Mouse (Mus musculus) embryonic facial prominence, embryonic 15.5 days (tissue): ENCODE data around the gene Akr1b3. TPM values are rescaled to one million over a fixed set of nuclear protein-coding genes. Genes with fewer than 3 reads are reported as not detected.

Source experiments
- ATAC-seq: fragments of 200-750 bp; cut with Nextera tagmentation; 2 replicates; pipeline ENCODE4 v1.8.0; 2017; ENCODE audit warnings: low read depth, moderate TSS enrichment; ENCODE audit not compliant: insufficient number of reproducible peaks, low FRiP score, low TSS enrichment
- H3K27ac ChIP-seq: fragments of 300-500 bp; sonication (generic); replicated peaks from 2 replicates; pipeline ENCODE4 v1.5.1; 2015; ENCODE audit warnings: mild to moderate bottlenecking, inconsistent platforms
- H3K27me3 ChIP-seq: fragments of 300-500 bp; sonication (generic); 2 replicates; pipeline ENCODE4 v1.6.1; 2015; ENCODE audit warnings: inconsistent platforms
- H3K36me3 ChIP-seq: fragments of 300-500 bp; sonication (generic); 2 replicates; pipeline ENCODE4 v1.6.1; 2015; ENCODE audit warnings: mild to moderate bottlenecking, inconsistent platforms
- H3K4me1 ChIP-seq: fragments of 300-500 bp; sonication (generic); 2 replicates; pipeline ENCODE4 v1.6.1; 2015; ENCODE audit warnings: inconsistent platforms
- H3K4me2 ChIP-seq: fragments of 300-500 bp; sonication (generic); replicated peaks from 2 replicates; pipeline ENCODE4 v1.6.1; 2015; ENCODE audit warnings: mild to moderate bottlenecking, inconsistent platforms
- H3K4me3 ChIP-seq: fragments of 300-500 bp; sonication (generic); replicated peaks from 2 replicates; pipeline ENCODE4 v1.5.1; 2015; ENCODE audit warnings: mild to moderate bottlenecking, inconsistent platforms
- H3K9ac ChIP-seq: fragments of 300-500 bp; sonication (generic); 2 replicates; pipeline ENCODE4 v1.6.1; 2015; ENCODE audit warnings: inconsistent platforms
- H3K9me3 ChIP-seq: fragments of 300-500 bp; sonication (generic); replicated peaks from 2 replicates; pipeline ENCODE4 v1.6.1; 2016; ENCODE audit warnings: inconsistent platforms
- WGBS: fragments of 180-500 bp; shearing (Covaris S2); methylation state at CpG from one replicate; pipeline ENCODE4 v1.1.7; 2015; 5-methylcytosine and 5-hydroxymethylcytosine counted together
- polyA plus RNA-seq: library from polyadenylated mRNA; unstranded; fragments of >200 nt; fragmentation: Nextera tagmentation; extraction: Ambion mirVana; gene quantifications from 2 replicates; pipeline ENCODE4 v1.2.1, GENCODE M21; 2015

Akr1b3 gene
- polyA plus RNA-seq, 1 experiment from 2014 or later: 156 TPM

- Histone ChIP-seq H3K4me2 (peak overlapping the region; percentile 10), H3K4me1 (no peaks in the 10 kb centered on the region), H3K9me3 (no peaks in the 10 kb centered on the region), H3K4me3 (no peak overlapping the region), H3K9ac (no peak overlapping the region), H3K27ac (no peak overlapping the region), H3K36me3 (no peaks in the 10 kb centered on the region), H3K27me3 (no peaks in the 10 kb centered on the region)
- peak; percentile 15; the same call in 1 of the 2 replicates for ATAC-seq
- WGBS: 45% methylated on average over 11 of the region's 11 CpGs
These were observed 24.9 kb downstream of the Akr1b3 start for GRCm38 (mm10) chr6:34292196-34292881.

GRCm38 (mm10) chr6:34290681-34291080, 26.6 kb downstream of the Akr1b3 start:
- H3K27me3 ChIP-seq: no peaks in the 10 kb centered on the region
- no peak overlapping the region for H3K9ac ChIP-seq
- H3K4me2 ChIP-seq: no peak overlapping the region
- no peaks in the 10 kb centered on the region for H3K4me1 ChIP-seq
- H3K27ac ChIP-seq: no peak overlapping the region
- H3K36me3 ChIP-seq: no peaks in the 10 kb centered on the region
- H3K9me3 ChIP-seq: no peaks in the 10 kb centered on the region
- H3K4me3 ChIP-seq: no peak overlapping the region
- ATAC-seq: no peak
- WGBS: 84% methylated on average over 8 of the region's 8 CpGs

- 91% methylated on average over 17 of the region's 17 CpGs for WGBS
- no peaks in the 10 kb centered on the region for H3K36me3 ChIP-seq
- no peak for ATAC-seq
- no peaks in the 10 kb centered on the region for H3K9me3 ChIP-seq
- H3K4me1 ChIP-seq: no peaks in the 10 kb centered on the region
- H3K27me3 ChIP-seq: no peaks in the 10 kb centered on the region
- H3K27ac ChIP-seq: no peak overlapping the region
- H3K4me3 ChIP-seq: no peak overlapping the region
- H3K9ac ChIP-seq: no peak overlapping the region
- no peak overlapping the region for H3K4me2 ChIP-seq
These were observed 27.2 kb downstream of the Akr1b3 start for GRCm38 (mm10) chr6:34290091-34290490.

- Histone ChIP-seq H3K9ac (no peak overlapping the region), H3K4me3 (no peak overlapping the region), H3K27ac (no peak overlapping the region), H3K36me3 (no peaks in the 10 kb centered on the region), H3K4me2 (no peak overlapping the region), H3K9me3 (no peaks in the 10 kb centered on the region), H3K4me1 (no peaks in the 10 kb centered on the region), H3K27me3 (no peaks in the 10 kb centered on the region)
- no peak for ATAC-seq
- WGBS: 83% methylated on average over 10 of the region's 10 CpGs
These were observed 29.2 kb downstream of the Akr1b3 start for GRCm38 (mm10) chr6:34288098-34288497.

- Histone ChIP-seq H3K9ac (no peak overlapping the region), H3K27ac (no peak overlapping the region)
- WGBS: 42% methylated on average over 3 of the region's 3 CpGs
These were observed 30.4 kb downstream of the Akr1b3 start for GRCm38 (mm10) chr6:34286841-34287240.

GRCm38 (mm10) chr6:34278385-34278784, 38.9 kb downstream of the Akr1b3 start:
- H3K9ac ChIP-seq: no peak overlapping the region
- no peaks in the 10 kb centered on the region for H3K27me3 ChIP-seq
- H3K36me3 ChIP-seq: no peaks in the 10 kb centered on the region
- H3K9me3 ChIP-seq: no peaks in the 10 kb centered on the region
- H3K27ac ChIP-seq: no peak overlapping the region
- no peak for ATAC-seq
- 86% methylated on average over 5 of the region's 5 CpGs for WGBS
- no peak overlapping the region for H3K4me2 ChIP-seq
- no peaks in the 10 kb centered on the region for H3K4me1 ChIP-seq
- no peak overlapping the region for H3K4me3 ChIP-seq

More at GRCm38 (mm10) chr6:34286841-34287240, 30.4 kb downstream of the Akr1b3 start:
- Histone ChIP-seq H3K4me3 (no peak overlapping the region), H3K36me3 (no peaks in the 10 kb centered on the region), H3K4me2 (no peak overlapping the region), H3K27me3 (no peaks in the 10 kb centered on the region), H3K9me3 (no peaks in the 10 kb centered on the region), H3K4me1 (no peaks in the 10 kb centered on the region)
- no peak for ATAC-seq

GRCm38 (mm10) chr6:34277665-34278064, 39.6 kb downstream of the Akr1b3 start:
- ATAC-seq: no peak
- Histone ChIP-seq H3K27me3 (no peaks in the 10 kb centered on the region), H3K9ac (no peak overlapping the region), H3K4me2 (peak overlapping the region; percentile 31), H3K4me1 (no peaks in the 10 kb centered on the region), H3K27ac (no peak overlapping the region), H3K9me3 (no peaks in the 10 kb centered on the region), H3K4me3 (0 out of 2 replicates have a peak overlapping the region, but pooled peaks have one; percentile 6), H3K36me3 (no peaks in the 10 kb centered on the region)
- 13% methylated on average over 9 of the region's 9 CpGs for WGBS

GRCm38 (mm10) chr6:34274346-34274745, 42.9 kb downstream of the Akr1b3 start:
- H3K27me3 ChIP-seq: no peaks in the 10 kb centered on the region
- H3K9ac ChIP-seq: no peak overlapping the region
- no peak for ATAC-seq
- no peak overlapping the region for H3K4me2 ChIP-seq
- 84% methylated on average over 2 of the region's 2 CpGs for WGBS
- H3K9me3 ChIP-seq: no peaks in the 10 kb centered on the region
- no peak overlapping the region for H3K4me3 ChIP-seq
- no peaks in the 10 kb centered on the region for H3K36me3 ChIP-seq
- H3K27ac ChIP-seq: no peak overlapping the region
- no peaks in the 10 kb centered on the region for H3K4me1 ChIP-seq

GRCm38 (mm10) chr6:34273073-34273472, 44.2 kb downstream of the Akr1b3 start:
- H3K4me1 ChIP-seq: no peaks in the 10 kb centered on the region
- no peak overlapping the region for H3K4me2 ChIP-seq
- no peak overlapping the region for H3K9ac ChIP-seq
- no peaks in the 10 kb centered on the region for H3K27me3 ChIP-seq
- WGBS: 42% methylated on average over 2 of the region's 2 CpGs
- no peak overlapping the region for H3K27ac ChIP-seq
- no peaks in the 10 kb centered on the region for H3K36me3 ChIP-seq
- no peak for ATAC-seq
- no peaks in the 10 kb centered on the region for H3K9me3 ChIP-seq
- H3K4me3 ChIP-seq: no peak overlapping the region

GRCm38 (mm10) chr6:34272462-34272861, 44.8 kb downstream of the Akr1b3 start:
- Histone ChIP-seq H3K4me3 (no peak overlapping the region), H3K27me3 (no peaks in the 10 kb centered on the region), H3K9me3 (no peaks in the 10 kb centered on the region), H3K4me1 (no peaks in the 10 kb centered on the region), H3K4me2 (no peak overlapping the region), H3K36me3 (no peaks in the 10 kb centered on the region), H3K27ac (no peak overlapping the region), H3K9ac (no peak overlapping the region)
- WGBS: 68% methylated on average over 5 of the region's 5 CpGs
- ATAC-seq: no peak

GRCm38 (mm10) chr6:34270717-34271116, 46.6 kb downstream of the Akr1b3 start:
- Histone ChIP-seq H3K27ac (no peak overlapping the region), H3K9ac (no peak overlapping the region), H3K36me3 (no peaks in the 10 kb centered on the region), H3K27me3 (no peaks in the 10 kb centered on the region), H3K4me1 (no peaks in the 10 kb centered on the region), H3K4me2 (no peak overlapping the region), H3K9me3 (no peaks in the 10 kb centered on the region), H3K4me3 (no peak overlapping the region)
- WGBS: 44% methylated on average over 6 of the region's 6 CpGs
- no peak for ATAC-seq

- no peaks in the 10 kb centered on the region for H3K4me1 ChIP-seq
- no peak overlapping the region for H3K27ac ChIP-seq
- WGBS: 87% methylated on average over 5 of the region's 5 CpGs
- H3K27me3 ChIP-seq: no peaks in the 10 kb centered on the region
- no peak overlapping the region for H3K4me2 ChIP-seq
- H3K9ac ChIP-seq: no peak overlapping the region
- H3K36me3 ChIP-seq: no peaks in the 10 kb centered on the region
- H3K9me3 ChIP-seq: no peaks in the 10 kb centered on the region
- no peak overlapping the region for H3K4me3 ChIP-seq
- ATAC-seq: no peak
These were observed 58.7 kb downstream of the Akr1b3 start for GRCm38 (mm10) chr6:34258546-34258945.
